Mouse (Mus musculus): ENCODE measurements around the gene Plrg1.

DNA sequence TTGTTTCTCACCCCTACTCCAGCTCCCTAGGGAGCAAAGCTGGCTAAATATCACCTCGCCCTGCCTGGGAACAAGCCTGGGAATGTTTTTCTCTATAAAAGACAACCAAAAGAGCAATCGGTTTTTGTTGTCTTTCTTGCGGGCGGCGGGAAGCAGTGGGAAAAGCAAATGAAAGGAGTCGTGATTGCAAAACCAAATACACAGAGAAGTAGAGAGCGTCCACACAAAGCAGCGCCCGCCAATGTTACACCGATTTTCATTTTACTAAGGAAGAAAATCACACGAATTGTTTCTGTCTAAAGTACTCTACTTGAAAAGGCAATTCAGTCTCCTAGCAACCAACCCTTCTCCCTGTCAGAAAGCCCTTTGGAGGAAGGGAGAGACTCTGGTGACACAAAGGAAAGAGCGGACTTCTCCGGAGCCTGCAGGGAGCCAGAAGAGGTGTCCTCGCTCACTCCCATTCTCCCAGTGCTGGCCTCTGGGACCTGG lies 43.3 kb downstream of the Plrg1 start:
- TF ChIP-seq CTCF (IDR thresholded peaks at IDR 0.05; ENCODE audit: control insufficient read depth, insufficient read depth, low read length) = no peak
- TF ChIP-seq POLR2A (IDR thresholded peaks at IDR 0.05; ENCODE audit: borderline replicate concordance, control insufficient read depth, low read depth, low read length) = no peak
